Mouse (Mus musculus) forebrain, embryonic 13.5 days (tissue): ENCODE measurements at regions not wholly inside any gene's neighbourhood (a gene's known extent, or its start where the extent isn't known, plus 50 kb on each side); places are given as distances from the start of the nearest gene placed in this dataset.

Experiments
- ATAC-seq: fragments of 200-750 bp; cut with Nextera tagmentation; 2 replicates; pipeline ENCODE4 v1.8.0; 2017
- H3K27ac ChIP-seq: fragments of 300-500 bp; sonication (generic); 2 replicates; pipeline ENCODE4 v1.5.1; 2015; ENCODE audit warnings: inconsistent platforms, mild to moderate bottlenecking, moderate library complexity
- H3K27me3 ChIP-seq: fragments of 300-500 bp; sonication (generic); 2 replicates; pipeline ENCODE4 v1.6.1; 2015; ENCODE audit warnings: mild to moderate bottlenecking, inconsistent platforms
- H3K36me3 ChIP-seq: fragments of 300-500 bp; sonication (generic); 2 replicates; pipeline ENCODE4 v1.6.1; 2015; ENCODE audit warnings: mild to moderate bottlenecking, inconsistent platforms; ENCODE audit not compliant: poor library complexity, severe bottlenecking
- H3K4me1 ChIP-seq: fragments of 300-500 bp; sonication (generic); 2 replicates; pipeline ENCODE4 v1.6.1; 2015; ENCODE audit warnings: inconsistent platforms
- H3K4me2 ChIP-seq: fragments of 300-500 bp; sonication (generic); 2 replicates; pipeline ENCODE4 v1.6.1; 2015; ENCODE audit warnings: inconsistent platforms, mild to moderate bottlenecking, moderate library complexity
- H3K4me3 ChIP-seq: fragments of 300-500 bp; sonication (generic); 2 replicates; pipeline ENCODE4 v1.5.1; 2015; ENCODE audit warnings: mild to moderate bottlenecking, inconsistent platforms
- H3K9ac ChIP-seq: fragments of 300-500 bp; sonication (generic); 2 replicates; pipeline ENCODE4 v1.6.1; 2015; ENCODE audit warnings: mild to moderate bottlenecking, inconsistent platforms
- H3K9me3 ChIP-seq: fragments of 300-500 bp; sonication (generic); replicated peaks from 2 replicates; pipeline ENCODE4 v1.6.1; 2016; ENCODE audit warnings: inconsistent platforms
- WGBS: fragments of 180-500 bp; shearing (Covaris S2); methylation state at CpG from one replicate; pipeline ENCODE4 v1.1.7; 2015; 5-methylcytosine and 5-hydroxymethylcytosine counted together

GRCm38 (mm10) chr16:9217361-9217760 is 387.5 kb downstream of the 1810013L24Rik start:
- no peaks in the 10 kb centered on the region for H3K27me3 ChIP-seq
- no peaks in the 10 kb centered on the region for H3K9me3 ChIP-seq
- H3K36me3 ChIP-seq = no peaks in the 10 kb centered on the region
- no peak overlapping the region for H3K4me2 ChIP-seq
- H3K4me1 ChIP-seq = no peaks in the 10 kb centered on the region
- H3K4me3 ChIP-seq = no peak overlapping the region
- no peak overlapping the region for H3K9ac ChIP-seq
- ATAC-seq = no peak
- 89% methylated on average over 7 of the region's 7 CpGs for WGBS
- H3K27ac ChIP-seq = no peak overlapping the region

- Histone ChIP-seq H3K4me3 (no peak overlapping the region), H3K4me2 (no peak overlapping the region), H3K27me3 (no peaks in the 10 kb centered on the region), H3K36me3 (no peaks in the 10 kb centered on the region), H3K9me3 (no peaks in the 10 kb centered on the region), H3K9ac (no peak overlapping the region), H3K27ac (no peak overlapping the region), H3K4me1 (peaks cover 10% of the 10 kb centered on the region)
- no peak for ATAC-seq
Observed at GRCm38 (mm10) chr16:9230178-9230577, 400.3 kb downstream of the 1810013L24Rik start.

- no peak for ATAC-seq
Observed at GRCm38 (mm10) chr16:9242099-9242498, 412.2 kb downstream of the 1810013L24Rik start.

GRCm38 (mm10) chr16:9247198-9247597 is 417.3 kb downstream of the 1810013L24Rik start:
- H3K9me3 ChIP-seq = no peaks in the 10 kb centered on the region
- H3K4me2 ChIP-seq = no peak overlapping the region
- H3K9ac ChIP-seq = no peak overlapping the region
- no peak overlapping the region for H3K4me3 ChIP-seq
- ATAC-seq = no peak
- 76% methylated on average over 3 of the region's 3 CpGs for WGBS
- no peak overlapping the region for H3K27ac ChIP-seq
- H3K36me3 ChIP-seq = no peaks in the 10 kb centered on the region
- no peaks in the 10 kb centered on the region for H3K27me3 ChIP-seq
- H3K4me1 ChIP-seq = no peaks in the 10 kb centered on the region

More at GRCm38 (mm10) chr16:9242099-9242498, 412.2 kb downstream of the 1810013L24Rik start:
- H3K27ac ChIP-seq = no peak overlapping the region
- no peaks in the 10 kb centered on the region for H3K9me3 ChIP-seq
- no peak overlapping the region for H3K4me2 ChIP-seq
- 98% methylated on average over 4 of the region's 4 CpGs for WGBS
- H3K36me3 ChIP-seq = no peaks in the 10 kb centered on the region
- H3K9ac ChIP-seq = no peak overlapping the region
- H3K4me1 ChIP-seq = no peaks in the 10 kb centered on the region
- no peaks in the 10 kb centered on the region for H3K27me3 ChIP-seq
- no peak overlapping the region for H3K4me3 ChIP-seq

GRCm38 (mm10) chr16:9253054-9253453 is 423.2 kb downstream of the 1810013L24Rik start:
- WGBS = 84% methylated on average over 1 of the region's 1 CpGs
- no peaks in the 10 kb centered on the region for H3K9me3 ChIP-seq
- H3K9ac ChIP-seq = no peak overlapping the region
- ATAC-seq = no peak
- no peak overlapping the region for H3K4me3 ChIP-seq
- no peaks in the 10 kb centered on the region for H3K36me3 ChIP-seq
- H3K27me3 ChIP-seq = no peaks in the 10 kb centered on the region
- H3K4me2 ChIP-seq = no peak overlapping the region
- H3K4me1 ChIP-seq = no peaks in the 10 kb centered on the region
- H3K27ac ChIP-seq = no peak overlapping the region

GRCm38 (mm10) chr16:9255351-9255750 is 425.5 kb downstream of the 1810013L24Rik start:
- ATAC-seq = no peak
- H3K9me3 ChIP-seq = no peaks in the 10 kb centered on the region
- WGBS = 51% methylated on average over 3 of the region's 3 CpGs

GRCm38 (mm10) chr16:9260966-9261365 is 431.1 kb downstream of the 1810013L24Rik start:
- H3K4me3 ChIP-seq = no peak overlapping the region
- WGBS = 83% methylated on average over 3 of the region's 3 CpGs
- H3K4me2 ChIP-seq = no peak overlapping the region
- H3K27ac ChIP-seq = no peak overlapping the region
- no peaks in the 10 kb centered on the region for H3K4me1 ChIP-seq
- no peak for ATAC-seq
- no peak overlapping the region for H3K9ac ChIP-seq
- no peaks in the 10 kb centered on the region for H3K9me3 ChIP-seq
- H3K27me3 ChIP-seq = no peaks in the 10 kb centered on the region
- H3K36me3 ChIP-seq = no peaks in the 10 kb centered on the region

More at GRCm38 (mm10) chr16:9255351-9255750, 425.5 kb downstream of the 1810013L24Rik start:
- Histone ChIP-seq H3K4me3 (no peak overlapping the region), H3K4me2 (no peak overlapping the region), H3K36me3 (no peaks in the 10 kb centered on the region), H3K4me1 (no peaks in the 10 kb centered on the region), H3K9ac (no peak overlapping the region), H3K27me3 (no peaks in the 10 kb centered on the region), H3K27ac (no peak overlapping the region)

GRCm38 (mm10) chr16:9264554-9265145 is 434.8 kb downstream of the 1810013L24Rik start:
- Histone ChIP-seq H3K9me3 (no peaks in the 10 kb centered on the region), H3K4me1 (no peaks in the 10 kb centered on the region), H3K36me3 (no peaks in the 10 kb centered on the region), H3K4me2 (no peak overlapping the region), H3K4me3 (no peak overlapping the region), H3K9ac (no peak overlapping the region), H3K27ac (no peak overlapping the region), H3K27me3 (no peaks in the 10 kb centered on the region)
- 39% methylated on average over 3 of the region's 3 CpGs for WGBS
- no peak for ATAC-seq

- Histone ChIP-seq H3K9ac (no peak overlapping the region), H3K4me2 (no peak overlapping the region), H3K4me3 (no peak overlapping the region), H3K27ac (no peak overlapping the region), H3K36me3 (no peaks in the 10 kb centered on the region), H3K4me1 (no peaks in the 10 kb centered on the region), H3K9me3 (no peaks in the 10 kb centered on the region), H3K27me3 (no peaks in the 10 kb centered on the region)
- ATAC-seq = no peak
Observed at GRCm38 (mm10) chr16:9267204-9267603, 437.3 kb downstream of the 1810013L24Rik start.

GRCm38 (mm10) chr16:9270099-9270498 is 440.2 kb downstream of the 1810013L24Rik start:
- H3K4me1 ChIP-seq = no peaks in the 10 kb centered on the region
- no peak overlapping the region for H3K27ac ChIP-seq
- H3K27me3 ChIP-seq = no peaks in the 10 kb centered on the region
- H3K9me3 ChIP-seq = no peaks in the 10 kb centered on the region
- no peaks in the 10 kb centered on the region for H3K36me3 ChIP-seq
- 51% methylated on average over 3 of the region's 3 CpGs for WGBS
- no peak overlapping the region for H3K9ac ChIP-seq
- ATAC-seq = no peak
- H3K4me2 ChIP-seq = no peak overlapping the region
- no peak overlapping the region for H3K4me3 ChIP-seq

- WGBS = 96% methylated on average over 1 of the region's 1 CpGs
- Histone ChIP-seq H3K9me3 (no peaks in the 10 kb centered on the region), H3K27me3 (no peaks in the 10 kb centered on the region), H3K4me1 (no peaks in the 10 kb centered on the region), H3K4me2 (no peak overlapping the region), H3K4me3 (no peak overlapping the region), H3K27ac (no peak overlapping the region), H3K36me3 (no peaks in the 10 kb centered on the region), H3K9ac (no peak overlapping the region)
- ATAC-seq = no peak
Observed at GRCm38 (mm10) chr16:9270671-9271070, 440.8 kb downstream of the 1810013L24Rik start.

GRCm38 (mm10) chr16:9273751-9274300 is 443.9 kb downstream of the 1810013L24Rik start:
- WGBS = 46% methylated on average over 6 of the region's 6 CpGs
- no peak for ATAC-seq
- H3K9ac ChIP-seq = no peak overlapping the region

GRCm38 (mm10) chr16:9274583-9275100 is 444.7 kb downstream of the 1810013L24Rik start:
- no peaks in the 10 kb centered on the region for H3K9me3 ChIP-seq
- H3K27me3 ChIP-seq = no peaks in the 10 kb centered on the region
- 75% methylated on average over 7 of the region's 7 CpGs for WGBS
- no peaks in the 10 kb centered on the region for H3K4me1 ChIP-seq
- H3K9ac ChIP-seq = no peak overlapping the region
- no peak overlapping the region for H3K4me3 ChIP-seq
- no peak overlapping the region for H3K27ac ChIP-seq
- H3K36me3 ChIP-seq = no peaks in the 10 kb centered on the region
- no peak for ATAC-seq
- H3K4me2 ChIP-seq = no peak overlapping the region

More at GRCm38 (mm10) chr16:9273751-9274300, 443.9 kb downstream of the 1810013L24Rik start:
- H3K36me3 ChIP-seq = no peaks in the 10 kb centered on the region
- H3K9me3 ChIP-seq = no peaks in the 10 kb centered on the region
- no peaks in the 10 kb centered on the region for H3K4me1 ChIP-seq
- no peak overlapping the region for H3K4me2 ChIP-seq
- no peak overlapping the region for H3K27ac ChIP-seq
- H3K27me3 ChIP-seq = no peaks in the 10 kb centered on the region
- H3K4me3 ChIP-seq = no peak overlapping the region
